ENCODE assay signal across 7 mouse cellular contexts in genomic region chr4:138973719-138974115, GRCm38 (mm10). TPM values are rescaled to one million over a fixed set of nuclear protein-coding genes. Genes with fewer than 3 reads are reported as not detected.
A peak's percentile ranks its signal among the peaks of the same experiment; 100 is the strongest.
DNase-seq lines count a peak whose midpoint lies in the region; ATAC-seq lines count a peak whose summit lies in the region.

No protein-coding gene starts in this region.

- 57% methylated on average over 3 of the region's 3 CpGs for WGBS in limb, embryonic 13.5 days
- WGBS in stomach, embryonic 14.5 days, result 56% methylated on average over 3 of the region's 3 CpGs

- peak overlapping the region; percentile 94 for H3K4me2 ChIP-seq in limb, embryonic 13.5 days (replicated peaks)
- H3K4me2 ChIP-seq in stomach, embryonic 14.5 days (replicated peaks; ENCODE audit: low read depth, low read length), result peak overlapping the region; percentile 90

- no peak overlapping the region for H3K27ac ChIP-seq in limb, embryonic 13.5 days
- peak overlapping the region; percentile 11; the same call in 1 of the 2 replicates for H3K27ac ChIP-seq in stomach, embryonic 14.5 days (ENCODE audit: low read length)

- H3K9me3 ChIP-seq in megakaryocyte, embryonic 14.5 days, result no peaks in the 10 kb centered on the region
- H3K9me3 ChIP-seq in erythroblast, embryonic 14.5 days (ENCODE audit: control insufficient read depth, low read length), result no peaks in the 10 kb centered on the region
- H3K9me3 ChIP-seq in limb, embryonic 13.5 days, result no peaks in the 10 kb centered on the region
- H3K9me3 ChIP-seq in stomach, embryonic 14.5 days (ENCODE audit: control insufficient read depth, low read depth, low read length), result no peaks in the 10 kb centered on the region

- peaks cover 14% of the 10 kb centered on the region for H3K27me3 ChIP-seq in megakaryocyte, embryonic 14.5 days (replicated peaks)
- no peaks in the 10 kb centered on the region for H3K27me3 ChIP-seq in erythroblast, embryonic 14.5 days (ENCODE audit: control insufficient read depth)
- H3K27me3 ChIP-seq in limb, embryonic 13.5 days, result no peaks in the 10 kb centered on the region
- no peaks in the 10 kb centered on the region for H3K27me3 ChIP-seq in stomach, embryonic 14.5 days (ENCODE audit: control insufficient read depth, insufficient read depth, low read length)

- H3K9ac ChIP-seq in limb, embryonic 13.5 days, result peak overlapping the region; percentile 79
- peak overlapping the region; percentile 88; the same call in 1 of the 2 replicates for H3K9ac ChIP-seq in stomach, embryonic 14.5 days (replicated peaks; ENCODE audit: low read depth, low read length)

- peaks cover 13% of the 10 kb centered on the region for H3K4me1 ChIP-seq in megakaryocyte, embryonic 14.5 days
- H3K4me1 ChIP-seq in erythroblast, embryonic 14.5 days (ENCODE audit: control insufficient read depth), result peaks cover 26% of the 10 kb centered on the region
- peaks cover 17% of the 10 kb centered on the region for H3K4me1 ChIP-seq in limb, embryonic 13.5 days
- peaks cover 13% of the 10 kb centered on the region; the same call in 1 of the 2 replicates for H3K4me1 ChIP-seq in stomach, embryonic 14.5 days (ENCODE audit: control insufficient read depth, insufficient read depth, low read length)

- H3K36me3 ChIP-seq in megakaryocyte, embryonic 14.5 days (replicated peaks; ENCODE audit: low read length), result no peaks in the 10 kb centered on the region
- H3K36me3 ChIP-seq in erythroblast, embryonic 14.5 days (ENCODE audit: control insufficient read depth), result no peaks in the 10 kb centered on the region
- no peaks in the 10 kb centered on the region for H3K36me3 ChIP-seq in limb, embryonic 13.5 days
- no peaks in the 10 kb centered on the region for H3K36me3 ChIP-seq in stomach, embryonic 14.5 days (ENCODE audit: control insufficient read depth, insufficient read depth, low read length)

- peak overlapping the region; percentile 95 for H3K4me3 ChIP-seq in megakaryocyte, embryonic 14.5 days (replicated peaks)
- H3K4me3 ChIP-seq in erythroblast, embryonic 14.5 days (replicated peaks), result peak overlapping the region; percentile 75
- H3K4me3 ChIP-seq in limb, embryonic 13.5 days, result peak overlapping the region; percentile 62
- peak overlapping the region; percentile 68 for H3K4me3 ChIP-seq in stomach, embryonic 14.5 days (ENCODE audit: low read depth, low read length)

- ATAC-seq in megakaryocyte, adult 5-6 weeks (ENCODE audit: poor library complexity, severe bottlenecking), result no peak
- no peak for ATAC-seq in limb, embryonic 13.5 days (ENCODE audit: low FRiP score, low read depth)
- ATAC-seq in stomach, embryonic 14.5 days (ENCODE audit: insufficient number of reproducible peaks, insufficient read depth, low FRiP score, low read depth), result peak; percentile 4; the same call in 1 of the 2 replicates

- no peak for DNase-seq in cerebellum, adult 9-11 months
- DNase-seq in adrenal gland, postnatal 10 days, result no peak

RNA-seq across cellular contexts. Expression of gene Tmco4, which starts 1.0 kb away (rescaled TPM):
- polyA plus RNA-seq in megakaryocyte, embryonic 14.5 days (2012; ENCODE audit: insufficient read depth, low replicate concordance), result 0.99 and 3.2 TPM in 2 replicates
- 5.2 and 7.0 TPM in 2 replicates for total RNA-seq in megakaryocyte, adult 5-6 weeks (2015)
- total RNA-seq in megakaryocyte, adult 5-6 weeks (2017), result 17.6 TPM in 2 replicates
- 0.08 and 0.13 TPM in 2 replicates for polyA plus RNA-seq in erythroblast, embryonic 14.5 days (2012)
- polyA plus RNA-seq in limb, embryonic 13.5 days (2015; fragmentation: Nextera tagmentation; extraction: Ambion mirVana), result 3.4 and 3.7 TPM in 2 replicates
- 6.6 and 6.8 TPM in 2 replicates for polyA plus RNA-seq in stomach, embryonic 14.5 days (2014; fragmentation: Nextera tagmentation; extraction: Ambion mirVana)
- total RNA-seq in adrenal gland, postnatal 10 days (2021), result 10 to 100 TPM; 14.7 to 15.0 TPM

RNA-seq across cellular contexts. Expression of gene Rnf186, which starts 6.8 kb away (rescaled TPM):
- not detected in 2 replicates for polyA plus RNA-seq in megakaryocyte, embryonic 14.5 days (2012; ENCODE audit: insufficient read depth, low replicate concordance)
- not detected in 2 replicates for total RNA-seq in megakaryocyte, adult 5-6 weeks (2015)
- total RNA-seq in megakaryocyte, adult 5-6 weeks (2017), result not detected in 2 replicates
- not detected in 2 replicates for polyA plus RNA-seq in erythroblast, embryonic 14.5 days (2012)
- polyA plus RNA-seq in limb, embryonic 13.5 days (2015; fragmentation: Nextera tagmentation; extraction: Ambion mirVana), result 0.27 and 0.45 TPM in 2 replicates
- 14.2 and 14.8 TPM in 2 replicates for polyA plus RNA-seq in stomach, embryonic 14.5 days (2014; fragmentation: Nextera tagmentation; extraction: Ambion mirVana)
- total RNA-seq in adrenal gland, postnatal 10 days (2021), result not detected

RNA-seq across cellular contexts. Expression of gene Otud3, which starts 60.0 kb away (rescaled TPM):
- polyA plus RNA-seq in megakaryocyte, embryonic 14.5 days (2012; ENCODE audit: insufficient read depth, low replicate concordance), result 1.4 and 1.7 TPM in 2 replicates
- total RNA-seq in megakaryocyte, adult 5-6 weeks (2015), result 3.3 TPM in 2 replicates
- total RNA-seq in megakaryocyte, adult 5-6 weeks (2017), result 9.5 TPM in 2 replicates
- 0.27 and 0.41 TPM in 2 replicates for polyA plus RNA-seq in erythroblast, embryonic 14.5 days (2012)
- polyA plus RNA-seq in limb, embryonic 13.5 days (2015; fragmentation: Nextera tagmentation; extraction: Ambion mirVana), result 2.9 and 3.1 TPM in 2 replicates
- 3.0 and 3.2 TPM in 2 replicates for polyA plus RNA-seq in stomach, embryonic 14.5 days (2014; fragmentation: Nextera tagmentation; extraction: Ambion mirVana)
- total RNA-seq in adrenal gland, postnatal 10 days (2021), result 1 to 10 TPM; 7.1 to 8.2 TPM

Comparison
In these comparisons a context has a peak if more than half of its experiments do, and no peak if none do; other contexts are left out.
1. RNA of gene Rnf186, which starts 6.8 kb away (polyA plus RNA-seq): 14.2 to 14.8 TPM in stomach, embryonic 14.5 days; 0.27 to 0.45 TPM in limb, embryonic 13.5 days, not detected in megakaryocyte, embryonic 14.5 days and not detected in erythroblast, embryonic 14.5 days; every median in the first group is over 10 times any median in the second.
2. Peak in every context shown above with its lines, with median percentiles within 50 percentile points of each other: H3K4me3 ChIP-seq.